Mouse (Mus musculus) right cerebral cortex, adult 18-20 months (tissue): Measurements from ENCODE around the gene Mybpc1.
"Not testable (repeated sequence)": the region's sequence is repeated elsewhere in the genome, so short reads cannot be mapped to it uniquely, and the experiment has no call there.

Experiments used
- DNase-seq: peaks from one replicate; pipeline ENCODE4 v3.0.0; 2022; ENCODE audit warnings: mixed read lengths

Gene Mybpc1

GRCm38 (mm10) chr10:88491632-88492031 lies 113.3 kb downstream of the Mybpc1 start:
- no peak for DNase-seq

GRCm38 (mm10) chr10:88488629-88489028 lies 116.3 kb downstream of the Mybpc1 start:
- no peak for DNase-seq

GRCm38 (mm10) chr10:88482866-88483265 lies 122.1 kb downstream of the Mybpc1 start:
- DNase-seq, result not testable (repeated sequence)
